Mouse (Mus musculus) bone marrow macrophage, adult 2 months (primary cell): ENCODE measurements at regions not wholly inside any gene's neighbourhood (a gene's known extent, or its start where the extent isn't known, plus 50 kb on each side); places are given as distances from the start of the nearest gene placed in this dataset.

Experiments used
- CTCF ChIP-seq: IDR thresholded peaks from 2 replicates; pipeline ENCODE4 v1.5.1; 2012; ENCODE audit warnings: low read depth, mild to moderate bottlenecking, low read length, moderate library complexity
- POLR2A ChIP-seq: IDR thresholded peaks from 2 replicates; pipeline ENCODE4 v1.6.1; 2012; ENCODE audit warnings: mild to moderate bottlenecking, low read depth, low read length, borderline replicate concordance

DNA sequence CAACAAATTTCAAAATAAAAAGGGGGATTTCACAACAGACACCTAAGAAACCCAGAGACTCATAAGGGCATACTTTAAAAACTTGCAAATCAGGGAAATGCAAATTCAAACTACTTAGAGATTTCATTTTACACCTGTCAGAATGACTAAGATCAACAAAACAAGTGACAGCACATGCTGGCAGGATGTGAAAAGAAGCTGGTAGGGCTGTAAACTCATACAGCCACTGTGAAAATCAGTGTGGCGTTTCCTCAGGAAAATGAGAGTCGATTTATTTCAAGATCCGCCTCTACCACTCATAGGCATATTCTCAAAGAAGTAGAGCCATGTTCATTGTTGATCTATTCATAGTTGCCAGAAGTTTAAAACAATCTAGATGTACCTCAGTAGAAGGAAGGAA lies 133.6 kb upstream of the Veph1 start:
- no peak for TF ChIP-seq POLR2A
- TF ChIP-seq CTCF, result no peak
